Mouse (Mus musculus) thymus, postnatal 4 days (tissue): ENCODE data around the gene N4bp2l2.
A peak's percentile ranks its signal among the peaks of the same experiment; 100 is the strongest.

Experiments
- DNase-seq: peaks from one replicate; pipeline ENCODE4 v3.0.0; 2021

The N4bp2l2 gene

DNA sequence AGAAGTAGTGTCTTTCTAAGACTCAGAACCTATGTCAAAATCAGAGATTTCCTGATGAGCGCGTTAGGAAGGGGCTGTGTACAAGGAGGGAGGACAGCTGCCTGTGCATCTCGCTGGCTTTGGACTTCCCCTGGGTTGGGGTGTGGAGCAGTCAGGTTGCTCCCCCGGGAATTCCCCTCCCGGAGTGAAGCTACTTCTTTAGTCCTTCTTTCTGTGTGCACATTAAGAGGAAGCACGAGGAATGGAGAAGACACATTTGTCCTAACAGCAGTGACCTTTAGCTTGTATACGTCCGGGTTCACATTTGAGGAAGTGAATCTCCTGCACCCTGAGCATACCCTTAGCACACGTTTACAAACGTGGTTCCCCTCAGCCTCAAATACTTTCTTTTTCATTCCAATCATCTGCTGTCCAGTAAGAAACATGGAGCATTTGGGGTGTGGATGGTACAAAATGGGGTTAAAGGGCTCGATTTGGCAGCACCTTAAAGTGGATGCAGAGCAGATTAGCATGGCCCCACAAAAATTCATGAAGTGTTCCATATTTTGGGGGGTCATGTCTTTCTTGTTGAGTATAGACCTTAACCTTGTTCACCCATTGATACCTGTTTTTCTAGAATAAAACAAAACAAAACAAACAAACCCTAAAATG is 70.5 kb downstream of the N4bp2l2 start:
- DNase-seq: peak; percentile 23

DNA sequence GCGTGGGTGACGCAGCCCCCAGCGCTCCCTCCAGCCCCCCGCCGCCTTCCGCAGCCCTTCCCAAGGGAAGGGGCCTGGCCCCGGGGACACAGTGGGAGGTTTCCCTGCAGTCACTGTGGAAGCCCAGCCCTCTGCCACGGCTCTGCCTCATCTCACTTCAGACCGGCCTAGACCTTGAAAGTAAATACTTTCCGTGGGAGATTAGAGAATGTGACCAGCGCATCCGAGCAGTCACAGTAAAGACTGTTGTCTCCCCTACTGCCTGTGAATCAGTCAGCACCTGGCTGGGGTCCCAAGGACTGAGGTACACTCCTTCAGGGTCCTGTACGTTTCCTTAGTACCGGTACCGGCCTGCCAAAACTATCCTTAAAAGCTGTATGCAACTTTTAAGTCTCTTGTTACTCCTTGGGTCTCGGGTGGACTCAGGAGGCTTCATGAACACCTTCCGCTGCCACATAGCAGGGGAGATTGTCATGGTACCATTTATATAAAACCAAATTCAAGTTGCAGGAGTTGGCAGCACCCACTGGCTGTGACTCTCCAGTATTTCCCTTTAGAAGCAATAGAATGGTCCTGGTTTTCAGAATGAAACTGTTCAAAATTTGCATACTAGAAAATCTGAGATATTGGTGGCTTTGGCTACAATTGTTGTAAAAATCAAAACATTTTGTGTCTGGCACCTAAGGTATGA is 71.2 kb downstream of the N4bp2l2 start:
- DNase-seq: no peak

DNA sequence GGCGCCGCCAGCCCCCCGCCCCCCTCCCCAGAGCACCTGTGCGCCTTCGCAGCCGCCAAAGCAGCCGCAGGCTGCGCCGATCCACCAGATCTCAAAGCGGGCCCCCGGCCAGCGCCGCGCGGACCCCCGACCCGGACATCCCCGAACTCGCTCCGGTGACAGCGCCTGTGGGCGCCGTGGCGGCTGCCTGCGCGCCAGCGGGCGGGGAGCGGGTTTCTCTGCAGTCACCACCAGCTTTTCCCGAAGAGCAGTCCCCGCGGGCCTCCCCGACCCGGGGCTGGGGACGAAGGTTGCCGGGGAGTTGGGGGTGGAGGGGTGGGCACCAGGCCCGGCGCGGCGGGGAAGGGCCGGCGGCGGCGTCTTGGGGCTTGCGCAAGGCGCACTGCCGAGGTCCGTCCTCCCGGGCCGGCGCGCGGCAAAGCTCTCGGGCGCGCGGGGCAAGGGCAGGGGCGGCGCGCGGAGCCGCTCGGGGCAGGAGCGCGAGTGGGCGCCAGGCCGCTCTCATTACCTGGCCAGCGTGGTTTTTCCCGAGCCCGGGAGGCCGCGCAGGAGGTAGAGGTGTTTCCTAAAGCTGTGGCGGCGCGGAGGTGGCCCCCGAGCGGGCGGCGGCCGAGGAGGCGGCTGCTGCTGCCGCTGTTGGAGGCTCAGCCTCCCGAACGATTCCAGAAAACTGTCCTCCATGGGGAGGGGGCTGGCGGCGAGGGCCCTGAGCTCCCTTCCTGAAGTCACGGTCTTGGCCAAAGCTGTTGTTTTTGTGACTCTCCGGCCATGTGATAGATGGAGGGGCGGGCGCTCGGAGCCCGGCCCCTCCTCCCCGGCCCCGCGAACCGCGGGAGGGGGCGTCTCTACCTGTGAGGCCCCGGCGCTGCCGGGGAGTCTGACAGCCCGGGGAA is 72.0 kb downstream of the N4bp2l2 start:
- DNase-seq: peak; percentile 77

DNA sequence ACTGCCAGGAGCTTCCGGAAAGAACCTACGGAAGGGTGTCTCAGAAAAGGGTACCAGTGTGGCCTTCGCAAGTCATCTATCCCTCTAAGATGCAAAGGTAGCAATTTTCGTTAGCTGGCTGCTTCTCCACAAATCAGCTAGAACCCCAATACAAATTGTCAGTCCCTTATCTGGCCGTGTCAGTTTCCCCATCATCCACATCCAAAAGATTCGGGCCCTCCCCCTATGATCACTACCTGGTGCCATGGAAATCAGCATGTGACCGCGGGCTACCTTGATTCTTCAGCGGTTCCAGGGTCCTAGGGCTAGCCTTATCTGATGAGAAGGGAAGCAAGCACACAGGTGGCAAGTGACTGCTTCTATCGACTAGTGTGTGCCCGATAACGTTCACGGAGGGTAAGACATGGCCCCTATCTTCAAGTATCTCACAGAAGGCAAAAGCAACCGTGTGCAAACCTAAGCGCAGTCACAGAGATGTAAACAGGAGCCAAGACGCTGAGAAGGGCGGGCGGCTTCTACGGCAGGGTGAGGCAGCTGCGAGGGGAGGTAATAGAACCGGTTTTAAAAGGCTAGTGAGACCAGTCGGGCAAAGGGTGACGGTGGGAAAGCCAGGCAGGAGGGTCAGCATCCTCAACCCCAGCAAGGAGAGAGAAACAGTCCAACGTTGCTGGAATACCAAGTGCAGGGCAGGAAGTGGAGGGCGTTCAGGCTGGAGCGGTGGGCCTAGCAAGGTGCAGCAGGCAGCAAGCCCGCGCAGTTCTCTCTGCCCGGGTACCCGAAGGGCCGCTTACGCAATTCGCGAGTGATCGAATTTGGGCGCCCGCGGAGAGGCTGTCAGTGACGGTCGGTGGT is 72.9 kb downstream of the N4bp2l2 start:
- DNase-seq: peak; percentile 78

DNA sequence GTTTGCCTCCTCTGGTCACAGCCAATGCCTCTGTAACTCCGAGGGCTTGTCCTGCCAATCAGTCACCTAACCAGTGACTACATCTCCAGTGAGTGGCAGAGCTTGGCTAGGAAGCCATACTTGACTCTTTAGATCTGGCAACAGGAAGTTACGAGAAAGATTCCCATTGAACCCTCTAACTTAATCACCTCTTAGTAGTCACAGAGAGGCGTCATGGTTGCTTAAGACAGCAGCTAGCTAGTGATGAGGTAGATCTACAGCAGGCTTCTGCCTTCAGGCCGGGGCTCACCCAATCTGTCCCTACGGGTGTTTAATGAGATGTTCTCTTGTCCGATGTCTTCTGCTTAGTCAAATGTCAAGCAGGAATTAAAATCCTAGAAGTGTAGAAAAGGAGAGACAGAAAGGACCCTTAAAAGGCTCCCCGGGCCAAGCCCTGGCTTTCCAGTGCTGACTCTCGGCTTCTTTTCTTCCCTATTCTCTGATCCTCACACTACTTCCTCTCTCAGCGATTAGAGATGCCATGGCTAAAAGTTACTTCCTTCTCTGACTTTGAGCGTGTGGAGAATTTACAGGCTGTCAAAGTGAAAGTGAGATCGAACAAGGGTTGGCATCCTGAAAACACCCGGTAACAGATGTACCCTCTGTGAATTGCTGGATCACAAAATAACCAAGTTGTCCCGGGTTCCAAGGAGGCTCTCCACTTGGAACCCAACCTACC is 73.6 kb downstream of the N4bp2l2 start:
- DNase-seq: no peak

DNA sequence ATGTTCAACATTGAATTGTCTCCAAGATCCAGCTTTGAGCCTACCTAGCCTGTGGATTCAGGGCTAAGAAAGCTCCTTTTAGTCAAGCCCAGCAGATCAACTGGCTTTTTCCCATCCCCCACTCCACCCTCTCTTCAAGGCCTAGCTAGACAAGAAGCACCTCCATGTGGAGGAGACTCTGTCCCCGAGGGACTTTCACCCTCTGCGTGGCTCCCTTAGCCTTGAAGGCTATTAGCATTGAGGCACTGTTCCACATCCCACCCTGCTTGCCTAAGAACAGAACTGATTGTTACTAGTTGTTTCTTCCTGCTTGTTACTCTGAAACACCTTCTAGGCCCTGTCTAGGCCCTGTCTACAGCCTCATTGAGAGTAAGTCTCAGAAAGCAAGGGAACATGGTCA is 76.0 kb downstream of the N4bp2l2 start:
- no peak for DNase-seq

DNA sequence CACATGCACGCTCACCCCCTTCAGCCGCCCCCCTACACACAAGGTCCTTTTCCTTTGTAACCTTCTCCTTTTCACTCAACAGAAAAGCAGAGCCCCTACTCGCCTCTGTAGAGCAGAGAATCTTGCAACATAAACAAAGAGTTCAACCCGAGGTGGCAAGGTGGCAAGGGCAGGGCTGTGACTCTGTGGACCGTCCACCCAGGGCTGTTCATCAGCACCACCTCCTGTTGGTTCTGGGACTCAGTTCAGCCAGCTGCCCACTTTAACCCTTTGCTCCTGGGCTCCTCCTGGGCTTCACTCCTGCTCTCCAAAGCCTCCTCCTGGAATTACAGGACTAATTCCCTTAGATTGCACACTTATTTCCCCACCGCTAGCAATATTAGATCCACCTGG is 81.7 kb downstream of the N4bp2l2 start:
- no peak for DNase-seq

DNA sequence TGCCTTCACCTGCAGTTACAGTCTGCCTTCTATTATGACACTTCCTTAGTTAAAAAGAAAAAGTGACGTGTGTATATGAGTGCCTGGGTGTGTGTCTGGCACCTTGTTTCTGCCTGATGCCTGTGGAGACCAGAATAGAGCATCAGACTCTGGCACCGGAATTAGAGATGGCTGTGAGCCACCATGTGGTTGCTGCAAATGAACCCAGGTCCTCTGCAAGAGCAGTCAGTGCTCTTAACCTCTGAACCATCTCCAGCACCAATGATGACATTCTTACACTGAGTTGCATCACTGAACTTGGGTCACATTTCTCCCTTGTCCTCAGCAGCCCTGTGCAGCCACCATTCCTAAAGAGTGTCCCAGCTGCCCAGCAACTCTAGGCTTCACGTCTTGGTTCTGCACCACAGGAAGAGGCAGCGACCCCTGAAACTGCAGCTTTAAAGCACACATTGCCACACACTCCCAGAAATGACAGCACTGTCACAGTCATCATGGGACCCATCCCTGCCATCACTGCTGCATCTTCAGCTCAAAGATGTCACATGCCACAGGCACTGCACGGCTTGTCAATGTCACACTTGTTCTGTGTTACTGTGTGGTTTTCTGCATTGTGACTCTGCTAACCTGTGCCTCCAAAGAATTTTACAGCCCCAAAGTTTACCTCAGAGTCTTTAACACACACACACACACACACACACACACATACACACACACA is 82.2 kb downstream of the N4bp2l2 start:
- peak; percentile 21 for DNase-seq

DNA sequence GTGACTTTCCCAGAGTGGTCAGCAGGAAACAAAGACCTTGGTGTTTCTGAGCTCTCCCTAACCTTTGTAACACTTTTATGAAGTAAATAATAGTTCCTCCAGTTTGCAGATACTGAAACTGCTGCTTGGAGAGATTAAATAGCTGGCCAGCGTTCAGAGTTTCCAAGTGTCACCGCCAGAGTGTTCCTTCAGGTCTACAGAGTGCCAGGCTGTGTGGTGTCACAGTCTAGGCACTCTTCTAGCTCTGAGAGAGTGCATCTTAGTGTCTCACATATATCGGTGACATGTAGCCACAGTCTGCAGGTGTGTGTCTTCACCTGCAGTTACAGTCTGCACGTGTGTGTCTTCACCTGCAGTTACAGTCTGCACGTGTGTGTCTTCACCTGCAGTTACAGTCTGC is 82.8 kb downstream of the N4bp2l2 start:
- DNase-seq: no peak

DNA sequence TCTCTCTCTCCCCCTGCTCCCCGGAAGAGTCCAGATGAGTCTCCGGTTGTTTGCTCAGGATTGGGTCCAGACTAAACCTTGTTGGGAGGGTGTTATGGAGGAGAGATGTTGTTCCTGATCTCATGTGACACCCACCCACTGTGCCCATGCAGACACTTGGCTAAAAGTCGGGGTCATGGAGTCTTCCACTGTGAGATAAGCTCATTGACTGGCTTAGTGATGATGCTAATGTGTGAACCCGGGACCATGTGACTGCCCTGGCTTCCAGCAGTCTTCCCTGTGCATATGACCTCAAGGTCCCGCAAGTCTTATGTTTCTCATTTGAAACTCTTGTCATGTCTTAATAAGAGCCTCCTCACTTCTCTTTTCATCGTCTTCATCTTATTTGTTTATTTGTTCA is 84.8 kb downstream of the N4bp2l2 start:
- DNase-seq: no peak

DNA sequence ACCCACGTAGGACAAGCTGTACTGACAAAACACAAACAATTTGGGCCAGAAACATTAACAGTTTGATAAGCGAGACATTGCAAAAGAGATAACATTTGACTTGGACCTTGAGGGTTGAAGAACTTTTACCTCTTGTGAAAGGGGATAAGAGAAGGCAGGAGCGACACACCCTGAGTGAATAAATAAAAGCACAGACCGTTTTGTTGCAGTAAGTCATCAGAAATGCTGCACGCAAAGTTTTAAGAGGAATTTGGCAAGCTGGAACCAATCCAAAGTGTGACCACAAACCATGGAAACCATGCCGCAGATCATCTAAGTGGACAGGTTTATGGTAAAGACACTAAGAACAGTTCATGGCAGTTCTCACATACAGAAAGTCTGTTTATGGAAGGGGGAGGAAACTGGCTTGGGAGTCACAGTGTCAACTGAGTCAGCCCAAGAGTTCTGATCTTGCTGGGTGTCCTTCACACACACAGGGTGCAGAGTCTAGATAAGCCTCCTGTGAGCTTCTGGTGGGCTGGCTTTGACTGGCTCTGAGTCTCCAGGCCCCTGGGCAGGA is 87.3 kb downstream of the N4bp2l2 start:
- DNase-seq: no peak

DNA sequence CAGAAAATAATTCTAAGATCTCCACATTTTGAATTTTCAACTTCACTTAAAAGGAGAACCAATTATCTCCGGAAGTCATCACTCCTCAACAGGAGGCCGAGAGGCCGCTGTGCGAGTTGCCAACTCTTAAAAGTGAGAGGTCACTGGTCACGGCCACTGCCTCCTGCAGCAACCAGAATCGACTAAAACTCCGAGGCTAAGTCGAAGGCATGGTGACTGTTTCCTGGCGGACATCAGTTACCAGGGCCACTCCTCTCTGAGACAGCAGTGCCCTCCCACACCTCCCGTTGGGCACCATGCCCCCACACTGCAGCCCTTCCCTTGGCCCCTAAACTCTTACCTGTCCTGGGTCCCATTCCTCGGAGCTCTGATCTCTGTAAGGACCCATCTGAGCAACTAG is 89.2 kb downstream of the N4bp2l2 start:
- DNase-seq: no peak

DNA sequence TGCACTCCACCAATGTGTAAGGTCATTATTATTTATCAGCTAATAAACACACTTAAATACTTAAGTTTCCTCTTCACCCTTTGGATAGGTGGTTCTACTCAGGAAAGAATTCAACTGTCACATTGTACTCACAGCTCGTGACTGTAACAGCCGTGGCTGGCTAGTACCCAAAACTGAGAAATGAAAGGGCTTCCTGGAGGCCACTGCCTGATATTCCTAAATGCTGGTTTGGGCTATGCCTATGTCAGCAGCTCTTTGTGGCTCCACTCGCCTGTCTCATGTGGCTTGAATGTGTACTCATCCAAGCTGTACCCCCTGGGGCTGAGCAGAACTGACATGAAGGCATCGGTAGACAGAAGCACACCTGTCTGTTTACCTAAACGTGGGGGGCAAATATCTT is 91.1 kb downstream of the N4bp2l2 start:
- no peak for DNase-seq

DNA sequence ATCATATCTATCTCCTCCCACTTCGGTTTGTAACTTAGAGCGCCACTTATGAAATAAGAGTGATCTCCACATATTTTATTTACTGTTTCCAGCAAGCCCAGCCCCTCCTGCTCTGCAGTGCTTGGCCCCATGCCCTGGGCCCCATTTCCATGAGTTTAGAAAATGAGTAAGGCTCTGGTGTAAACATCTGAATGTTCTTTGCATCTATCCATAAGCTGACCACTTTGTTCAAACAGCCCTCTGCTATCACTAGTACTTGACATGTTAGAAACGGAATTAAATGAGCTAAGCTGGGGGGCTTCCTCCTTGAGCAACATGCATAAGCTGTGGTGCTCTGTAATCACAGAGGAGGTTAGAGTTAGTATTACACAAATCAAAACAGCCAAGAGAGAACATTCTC is 91.6 kb downstream of the N4bp2l2 start:
- no peak for DNase-seq

DNA sequence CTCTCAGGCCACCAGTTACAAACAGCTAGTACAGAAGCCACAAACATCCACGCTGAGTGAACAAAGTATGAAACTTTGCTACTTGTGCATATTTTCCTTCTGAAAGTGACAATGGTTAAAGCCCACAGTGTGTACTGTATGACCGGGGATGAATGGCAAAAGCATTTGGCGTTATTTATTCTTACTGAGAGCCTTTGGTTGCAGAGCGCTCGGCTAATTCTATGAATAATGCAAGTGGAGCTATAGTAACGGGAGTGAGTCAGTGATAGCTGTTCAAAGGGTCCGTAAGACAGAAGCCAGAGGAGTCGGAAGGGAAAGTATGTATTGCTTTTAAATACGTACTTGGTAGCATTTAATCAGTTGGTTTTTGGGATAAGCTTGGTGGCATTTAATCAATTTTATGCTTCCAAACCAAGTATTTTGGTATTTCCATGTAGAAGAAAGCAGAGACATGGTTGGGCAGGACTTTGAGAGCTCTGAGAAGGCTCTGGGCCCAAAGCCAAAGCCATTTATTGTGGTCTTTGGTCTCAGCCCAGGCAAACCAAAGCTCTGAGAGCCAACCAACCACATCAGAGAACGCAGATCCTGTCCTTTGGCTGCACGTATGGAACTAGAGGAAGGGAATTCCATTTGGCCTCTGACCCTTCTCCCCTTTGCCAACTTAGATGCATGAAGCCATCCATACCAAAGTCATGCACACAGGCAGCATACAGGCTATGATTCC is 95.3 kb downstream of the N4bp2l2 start:
- no peak for DNase-seq

DNA sequence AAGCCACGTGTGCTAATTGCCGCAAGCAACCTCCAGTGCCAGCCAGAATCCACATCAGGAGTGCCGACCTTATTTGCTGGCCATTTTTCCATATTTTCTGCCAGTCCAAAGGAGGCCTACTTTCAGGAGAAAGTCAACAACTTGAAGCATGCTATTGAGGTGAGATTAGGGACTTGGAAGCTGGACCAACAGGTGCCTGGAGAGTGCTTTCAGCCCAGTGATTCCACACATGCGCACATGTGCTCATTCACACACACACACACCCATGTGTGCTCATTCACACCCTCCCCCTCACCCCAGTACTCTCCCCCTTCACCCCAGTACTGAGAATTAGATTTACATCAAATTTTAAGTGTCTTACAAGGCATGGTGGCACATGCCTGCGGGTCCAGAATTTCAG is 99.0 kb downstream of the N4bp2l2 start:
- DNase-seq: no peak

DNA sequence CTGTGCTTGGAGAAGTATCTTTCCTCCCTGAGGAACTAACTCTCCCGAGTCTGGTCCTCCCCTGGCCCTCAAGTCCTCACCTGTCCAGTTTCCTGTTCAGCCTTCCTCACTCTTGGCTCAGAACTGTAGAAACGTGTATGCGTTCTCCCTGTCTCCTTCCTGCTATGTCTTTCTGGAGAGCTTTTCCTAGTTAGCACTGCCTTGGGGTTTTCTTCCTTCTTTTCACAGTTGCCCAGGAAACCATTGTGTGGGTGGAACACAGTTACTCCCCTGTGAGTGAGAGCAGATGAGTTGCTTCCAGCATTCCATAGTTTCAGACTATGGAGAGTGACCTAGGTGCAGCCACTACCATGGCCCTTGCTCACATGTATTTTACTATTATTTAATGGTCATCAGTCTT is 99.8 kb downstream of the N4bp2l2 start:
- no peak for DNase-seq

DNA sequence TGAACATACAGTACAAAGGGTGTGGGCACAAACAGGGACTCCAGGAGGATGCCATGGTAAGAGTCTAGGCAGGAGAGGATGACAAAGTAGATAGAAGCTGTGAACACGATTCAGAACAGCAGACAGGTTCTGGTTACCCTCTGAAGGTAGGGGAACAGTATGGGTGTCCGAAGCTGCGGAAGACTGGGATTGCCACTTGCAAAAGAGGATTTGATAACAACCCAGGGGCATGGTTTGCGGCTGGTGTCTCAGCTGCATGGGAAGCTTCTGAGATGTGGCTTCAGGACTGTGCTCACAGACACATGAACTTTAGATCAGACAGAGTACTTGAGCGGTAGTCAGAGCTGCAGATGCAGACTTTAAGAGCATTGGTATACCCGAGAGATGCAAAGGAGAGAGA is 101.6 kb downstream of the N4bp2l2 start:
- DNase-seq: peak; percentile 2

DNA sequence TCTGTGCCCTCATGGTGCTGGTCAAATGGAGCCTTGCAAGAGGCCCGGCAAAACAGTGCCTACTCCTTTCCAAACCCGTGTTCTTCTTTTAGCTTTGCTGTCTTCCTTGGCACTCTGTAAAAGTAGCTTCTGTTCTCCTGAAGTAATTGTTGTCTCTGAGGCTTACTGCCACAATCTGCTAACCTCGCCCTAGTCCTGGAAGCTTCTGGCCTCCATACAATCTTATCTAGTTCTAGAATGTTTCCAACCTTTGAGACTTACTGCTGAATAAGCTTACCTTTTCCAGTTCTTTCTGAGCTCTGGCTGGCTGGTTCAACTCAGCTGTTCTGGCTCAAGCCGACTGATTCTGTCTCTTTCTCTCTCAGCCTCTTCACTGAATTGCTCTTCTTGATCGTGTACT is 104.2 kb downstream of the N4bp2l2 start:
- peak; percentile 2 for DNase-seq

DNA sequence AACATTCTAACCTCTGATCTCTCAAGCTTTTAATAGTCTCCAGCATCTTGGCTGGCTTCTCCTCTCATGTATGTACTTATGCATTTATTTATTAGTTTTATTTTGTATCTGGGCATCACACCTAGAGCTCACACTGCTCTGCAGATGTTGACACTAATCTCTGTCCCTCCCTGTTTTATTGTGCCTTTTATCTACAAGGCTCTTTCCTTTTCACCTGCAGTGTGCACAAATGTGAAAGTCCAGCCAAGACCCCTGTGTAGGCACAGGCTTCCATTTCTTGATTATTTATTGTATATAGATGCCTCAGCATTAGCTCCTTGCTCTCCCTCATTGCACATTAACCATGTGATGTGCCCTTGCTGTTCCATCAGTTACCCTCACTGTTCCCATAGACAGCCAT is 104.6 kb downstream of the N4bp2l2 start:
- DNase-seq: no peak

DNA sequence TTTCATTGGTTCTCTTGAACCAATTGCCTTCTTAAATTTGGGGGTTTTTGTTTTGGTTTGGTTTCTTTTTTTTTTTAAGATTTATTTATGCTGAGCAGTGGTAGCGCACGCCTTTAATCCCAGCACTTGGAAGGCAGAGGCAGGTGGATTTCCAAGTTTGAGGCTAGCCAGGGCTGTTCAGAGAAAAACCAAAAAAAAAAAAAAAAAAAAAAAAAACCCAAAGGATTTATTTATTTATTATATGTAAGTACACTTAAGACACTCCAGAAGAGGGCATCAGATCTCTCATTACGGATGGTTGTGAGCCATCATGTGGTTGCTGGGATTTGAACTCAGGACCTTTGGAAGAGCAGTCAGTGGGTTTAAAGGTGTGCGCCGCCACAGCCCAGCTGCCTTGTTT is 105.1 kb downstream of the N4bp2l2 start:
- DNase-seq: no peak
